Mouse (Mus musculus): Measurements from ENCODE around the gene Ccdc130.
"Not testable (repeated sequence)": the region's sequence is repeated elsewhere in the genome, so short reads cannot be mapped to it uniquely, and the experiment has no call there.

Gene Ccdc130

GRCm38 (mm10) chr8:84269950-84270773 is at the start of gene Ccdc130:
TSS of gene Ccdc130 (minus strand) at chr8:84270380.
- DNase-seq, result peak; percentile 100

GRCm38 (mm10) chr8:84308376-84308775 is 38.2 kb upstream of the Ccdc130 start:
- DNase-seq, result no peak

GRCm38 (mm10) chr8:84303951-84304350 is 33.8 kb upstream of the Ccdc130 start:
- no peak for DNase-seq

- no peak for DNase-seq
These were observed 27.0 kb upstream of the Ccdc130 start for GRCm38 (mm10) chr8:84297029-84297785.

GRCm38 (mm10) chr8:84291688-84292087 is 21.5 kb upstream of the Ccdc130 start:
- peak; percentile 85 for DNase-seq

- no peak for DNase-seq
These were observed 20.9 kb upstream of the Ccdc130 start for GRCm38 (mm10) chr8:84291086-84291485.

- peak; percentile 35 for DNase-seq
These were observed 18.7 kb upstream of the Ccdc130 start for GRCm38 (mm10) chr8:84288892-84289291.

- DNase-seq, result not testable (repeated sequence)
These were observed 15.5 kb upstream of the Ccdc130 start for GRCm38 (mm10) chr8:84285665-84286064.

- DNase-seq, result no peak
These were observed 14.5 kb upstream of the Ccdc130 start for GRCm38 (mm10) chr8:84284608-84285063.

GRCm38 (mm10) chr8:84280777-84281176 is 10.6 kb upstream of the Ccdc130 start:
- DNase-seq, result no peak

GRCm38 (mm10) chr8:84276447-84276846 is 6.3 kb upstream of the Ccdc130 start:
- DNase-seq, result no peak

GRCm38 (mm10) chr8:84273968-84274367 is 3.8 kb upstream of the Ccdc130 start:
- no peak for DNase-seq

- DNase-seq, result no peak
These were observed 2.1 kb upstream of the Ccdc130 start for GRCm38 (mm10) chr8:84272302-84272701.

GRCm38 (mm10) chr8:84261098-84261497 is 9.1 kb downstream of the Ccdc130 start:
- DNase-seq, result no peak

- peak; percentile 85 for DNase-seq
These were observed 13.2 kb downstream of the Ccdc130 start, which contains the start of gene Mri1 for GRCm38 (mm10) chr8:84256822-84257610. TSS of gene Mri1 (minus strand) at chr8:84257326.

GRCm38 (mm10) chr8:84256458-84256821 is 13.7 kb downstream of the Ccdc130 start:
- no peak for DNase-seq

GRCm38 (mm10) chr8:84255858-84256257 is 14.3 kb downstream of the Ccdc130 start:
- no peak for DNase-seq

- peak; percentile 77 for DNase-seq
These were observed 20.7 kb downstream of the Ccdc130 start, which contains the start of gene D8Ertd738e for GRCm38 (mm10) chr8:84249257-84250170. TSS of gene D8Ertd738e (minus strand) at chr8:84249719.

GRCm38 (mm10) chr8:84241821-84242220 is 28.4 kb downstream of the Ccdc130 start:
- no peak for DNase-seq

- no peak for DNase-seq
These were observed 29.0 kb downstream of the Ccdc130 start for GRCm38 (mm10) chr8:84241167-84241566.

GRCm38 (mm10) chr8:84237542-84238229 is 32.5 kb downstream of the Ccdc130 start:
- DNase-seq, result no peak
